Mouse (Mus musculus) forebrain, embryonic 16.5 days (tissue): ENCODE results near the gene 1700034J05Rik. TPM values are rescaled to one million over a fixed set of nuclear protein-coding genes. Genes with fewer than 3 reads are reported as not detected.

Experiments
- ATAC-seq: fragments of 200-750 bp; cut with Nextera tagmentation; 2 replicates; pipeline ENCODE4 v1.8.0; 2017; ENCODE audit warnings: mild to moderate bottlenecking, moderate library complexity
- H3K27ac ChIP-seq: fragments of 300-500 bp; sonication (generic); 2 replicates; pipeline ENCODE4 v1.5.1; 2014; ENCODE audit warnings: low read length, control low read depth
- H3K27me3 ChIP-seq: fragments of 300-500 bp; sonication (generic); replicated peaks from 2 replicates; pipeline ENCODE4 v1.6.1; 2014; ENCODE audit warnings: low read length; ENCODE audit not compliant: control insufficient read depth, insufficient read depth
- H3K36me3 ChIP-seq: fragments of 300-500 bp; sonication (generic); 2 replicates; pipeline ENCODE4 v1.6.1; 2014; ENCODE audit not compliant: control insufficient read depth, insufficient read depth
- H3K4me1 ChIP-seq: fragments of 300-500 bp; sonication (generic); replicated peaks from 2 replicates; pipeline ENCODE4 v1.6.1; 2014; ENCODE audit warnings: low read length; ENCODE audit not compliant: control insufficient read depth, insufficient read depth
- H3K4me2 ChIP-seq: fragments of 300-500 bp; sonication (generic); 2 replicates; pipeline ENCODE4 v1.6.1; 2014; ENCODE audit warnings: mild to moderate bottlenecking, low read length, control low read depth
- H3K4me3 ChIP-seq: fragments of 300-500 bp; sonication (generic); replicated peaks from 2 replicates; pipeline ENCODE4 v1.5.1; 2014; ENCODE audit warnings: mild to moderate bottlenecking, low read length, control low read depth
- H3K9ac ChIP-seq: fragments of 300-500 bp; sonication (generic); replicated peaks from 2 replicates; pipeline ENCODE4 v1.6.1; 2014; ENCODE audit warnings: low read depth, low read length, control low read depth
- H3K9me3 ChIP-seq: fragments of 300-500 bp; sonication (generic); 2 replicates; pipeline ENCODE4 v1.6.1; 2016; ENCODE audit warnings: low read length; ENCODE audit not compliant: control insufficient read depth
- WGBS: fragments of 180-500 bp; shearing (Covaris S2); extraction: QIAGEN DNeasy Blood & Tissue Kit; methylation state at CpG from one replicate; pipeline ENCODE4 v1.1.7; 2014; 5-methylcytosine and 5-hydroxymethylcytosine counted together
- polyA plus RNA-seq: library from polyadenylated mRNA; unstranded; fragments of >200 nt; fragmentation: Nextera tagmentation; extraction: Ambion mirVana; gene quantifications from 2 replicates; pipeline ENCODE4 v1.2.1, GENCODE M21; 2015

1700034J05Rik gene
- polyA plus RNA-seq, 1 experiment from 2014 or later: not detected

GRCm38 (mm10) chr6:146979953-146980352 lies 25.7 kb upstream of the 1700034J05Rik start:
- Histone ChIP-seq H3K27ac (no peak overlapping the region), H3K9ac (no peak overlapping the region), H3K4me3 (no peak overlapping the region), H3K4me2 (no peak overlapping the region), H3K9me3 (no peaks in the 10 kb centered on the region), H3K27me3 (no peaks in the 10 kb centered on the region), H3K4me1 (peaks cover 8% of the 10 kb centered on the region), H3K36me3 (no peaks in the 10 kb centered on the region)
- no peak for ATAC-seq
- WGBS: 39% methylated on average over 3 of the region's 3 CpGs

- Histone ChIP-seq H3K4me2 (no peak overlapping the region), H3K4me3 (no peak overlapping the region), H3K27me3 (no peaks in the 10 kb centered on the region), H3K27ac (no peak overlapping the region), H3K9ac (no peak overlapping the region), H3K36me3 (no peaks in the 10 kb centered on the region), H3K4me1 (peaks cover 8% of the 10 kb centered on the region), H3K9me3 (no peaks in the 10 kb centered on the region)
- no peak for ATAC-seq
- 89% methylated on average over 1 of the region's 1 CpGs for WGBS
These were observed 25.0 kb upstream of the 1700034J05Rik start for GRCm38 (mm10) chr6:146979115-146979744.

- no peak for ATAC-seq
- Histone ChIP-seq H3K9ac (no peak overlapping the region), H3K4me1 (peaks cover 8% of the 10 kb centered on the region), H3K4me2 (no peak overlapping the region), H3K27ac (no peak overlapping the region), H3K9me3 (no peaks in the 10 kb centered on the region), H3K36me3 (no peaks in the 10 kb centered on the region), H3K27me3 (no peaks in the 10 kb centered on the region), H3K4me3 (no peak overlapping the region)
- WGBS: 69% methylated on average over 5 of the region's 5 CpGs
These were observed 24.5 kb upstream of the 1700034J05Rik start for GRCm38 (mm10) chr6:146978691-146979114.

GRCm38 (mm10) chr6:146976446-146976845 lies 22.2 kb upstream of the 1700034J05Rik start:
- no peak overlapping the region for H3K9ac ChIP-seq
- ATAC-seq: no peak
- H3K9me3 ChIP-seq: no peaks in the 10 kb centered on the region
- no peak overlapping the region for H3K4me3 ChIP-seq
- H3K4me2 ChIP-seq: no peak overlapping the region
- 88% methylated on average over 8 of the region's 8 CpGs for WGBS
- H3K4me1 ChIP-seq: peaks cover 5% of the 10 kb centered on the region
- H3K27me3 ChIP-seq: no peaks in the 10 kb centered on the region
- no peaks in the 10 kb centered on the region for H3K36me3 ChIP-seq
- H3K27ac ChIP-seq: no peak overlapping the region

GRCm38 (mm10) chr6:146973830-146974229 lies 19.6 kb upstream of the 1700034J05Rik start:
- Histone ChIP-seq H3K27ac (no peak overlapping the region), H3K27me3 (no peaks in the 10 kb centered on the region), H3K9ac (no peak overlapping the region), H3K36me3 (no peaks in the 10 kb centered on the region), H3K4me3 (no peak overlapping the region), H3K9me3 (no peaks in the 10 kb centered on the region), H3K4me2 (no peak overlapping the region), H3K4me1 (no peaks in the 10 kb centered on the region)
- no peak for ATAC-seq

GRCm38 (mm10) chr6:146973406-146973805 lies 19.2 kb upstream of the 1700034J05Rik start:
- no peak overlapping the region for H3K27ac ChIP-seq
- no peaks in the 10 kb centered on the region for H3K4me1 ChIP-seq
- no peaks in the 10 kb centered on the region for H3K27me3 ChIP-seq
- no peak for ATAC-seq
- H3K36me3 ChIP-seq: no peaks in the 10 kb centered on the region
- no peak overlapping the region for H3K4me3 ChIP-seq
- H3K9ac ChIP-seq: no peak overlapping the region
- 67% methylated on average over 2 of the region's 2 CpGs for WGBS
- H3K9me3 ChIP-seq: no peaks in the 10 kb centered on the region
- H3K4me2 ChIP-seq: no peak overlapping the region

GRCm38 (mm10) chr6:146972740-146973139 lies 18.5 kb upstream of the 1700034J05Rik start:
- Histone ChIP-seq H3K36me3 (no peaks in the 10 kb centered on the region), H3K4me2 (no peak overlapping the region), H3K4me3 (no peak overlapping the region), H3K9ac (no peak overlapping the region), H3K27me3 (no peaks in the 10 kb centered on the region), H3K27ac (no peak overlapping the region), H3K4me1 (no peaks in the 10 kb centered on the region), H3K9me3 (no peaks in the 10 kb centered on the region)
- no peak for ATAC-seq
- WGBS: 62% methylated on average over 1 of the region's 1 CpGs

- Histone ChIP-seq H3K4me2 (no peak overlapping the region), H3K27me3 (no peaks in the 10 kb centered on the region), H3K4me3 (no peak overlapping the region), H3K4me1 (no peaks in the 10 kb centered on the region), H3K9me3 (no peaks in the 10 kb centered on the region), H3K27ac (no peak overlapping the region), H3K9ac (no peak overlapping the region), H3K36me3 (no peaks in the 10 kb centered on the region)
- whole genome bisulfite sequencing: 25% methylated on average over 6 of the region's 6 CpGs
- ATAC-seq: no peak
These were observed 17.8 kb upstream of the 1700034J05Rik start for GRCm38 (mm10) chr6:146972009-146972408.

GRCm38 (mm10) chr6:146971366-146971765 lies 17.1 kb upstream of the 1700034J05Rik start:
- no peak overlapping the region for H3K4me2 ChIP-seq
- H3K4me1 ChIP-seq: no peaks in the 10 kb centered on the region
- no peak overlapping the region for H3K9ac ChIP-seq
- H3K4me3 ChIP-seq: no peak overlapping the region
- no peaks in the 10 kb centered on the region for H3K36me3 ChIP-seq
- no peak for ATAC-seq
- H3K27me3 ChIP-seq: no peaks in the 10 kb centered on the region
- no peaks in the 10 kb centered on the region for H3K9me3 ChIP-seq
- WGBS: 41% methylated on average over 3 of the region's 3 CpGs
- H3K27ac ChIP-seq: no peak overlapping the region

GRCm38 (mm10) chr6:146970811-146971210 lies 16.6 kb upstream of the 1700034J05Rik start:
- ATAC-seq: no peak
- H3K9ac ChIP-seq: no peak overlapping the region
- no peaks in the 10 kb centered on the region for H3K9me3 ChIP-seq
- H3K27me3 ChIP-seq: no peaks in the 10 kb centered on the region
- no peak overlapping the region for H3K27ac ChIP-seq
- H3K36me3 ChIP-seq: no peaks in the 10 kb centered on the region
- WGBS: 67% methylated on average over 3 of the region's 3 CpGs
- H3K4me2 ChIP-seq: no peak overlapping the region
- H3K4me1 ChIP-seq: no peaks in the 10 kb centered on the region
- no peak overlapping the region for H3K4me3 ChIP-seq
